Mouse (Mus musculus): ENCODE results near the gene Nrap.

Nrap gene

DNA sequence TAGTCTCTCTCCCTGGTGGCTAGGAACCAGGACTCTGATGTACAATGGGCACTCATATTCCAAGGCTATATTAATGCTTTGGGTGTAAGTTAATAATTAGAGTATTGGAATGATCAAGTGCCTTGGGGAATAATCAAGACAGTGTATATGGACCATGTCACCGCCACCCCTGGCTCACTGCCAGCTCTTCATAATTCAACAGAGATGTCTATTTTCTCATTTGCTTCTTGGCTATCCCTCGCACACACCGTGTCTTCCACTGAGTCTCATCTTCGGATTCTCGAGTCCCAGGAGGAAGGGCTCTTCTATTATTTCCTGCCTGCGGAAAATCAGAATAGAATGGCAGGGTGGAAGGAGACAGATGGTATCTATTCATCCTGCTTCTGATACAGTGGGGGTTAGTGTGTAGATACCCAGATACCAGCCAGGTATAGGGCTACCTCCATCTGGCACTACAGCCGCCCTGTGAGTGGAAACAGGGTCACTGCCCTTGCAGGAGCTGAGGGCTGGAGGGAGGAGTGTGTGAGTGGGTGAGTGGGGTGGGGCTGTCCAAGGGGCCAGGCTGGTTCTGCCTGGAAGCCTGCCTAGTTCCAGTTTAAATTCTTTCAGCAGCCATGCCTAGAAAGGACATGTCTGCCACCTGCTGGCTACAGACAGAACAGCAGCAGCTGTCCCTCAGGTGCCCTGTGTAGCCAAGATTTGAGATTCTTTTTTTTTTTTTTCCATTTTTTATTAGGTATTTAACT lies 95.0 kb downstream of the Nrap start:
- peak; percentile 91 for DNase-seq

DNA sequence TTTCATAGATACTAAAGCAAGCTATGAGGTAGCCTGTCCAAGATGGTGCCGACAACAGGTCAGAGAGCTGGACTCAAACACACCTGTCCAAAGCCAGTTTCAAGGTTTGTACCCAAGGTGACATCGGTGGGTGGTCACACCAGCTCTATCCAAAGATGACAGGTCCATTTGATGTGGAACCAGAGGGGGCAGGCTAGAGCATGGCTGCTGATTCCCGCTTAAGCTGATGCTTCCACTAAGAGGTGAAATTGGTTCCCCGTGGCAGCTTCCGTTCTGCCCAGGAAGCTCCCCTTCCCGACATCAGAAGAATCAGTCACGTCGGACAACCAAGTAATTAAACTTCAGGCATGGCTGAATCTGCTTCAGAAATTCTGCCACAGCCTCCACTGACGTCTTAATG lies 97.5 kb downstream of the Nrap start:
- DNase-seq, result no peak

DNA sequence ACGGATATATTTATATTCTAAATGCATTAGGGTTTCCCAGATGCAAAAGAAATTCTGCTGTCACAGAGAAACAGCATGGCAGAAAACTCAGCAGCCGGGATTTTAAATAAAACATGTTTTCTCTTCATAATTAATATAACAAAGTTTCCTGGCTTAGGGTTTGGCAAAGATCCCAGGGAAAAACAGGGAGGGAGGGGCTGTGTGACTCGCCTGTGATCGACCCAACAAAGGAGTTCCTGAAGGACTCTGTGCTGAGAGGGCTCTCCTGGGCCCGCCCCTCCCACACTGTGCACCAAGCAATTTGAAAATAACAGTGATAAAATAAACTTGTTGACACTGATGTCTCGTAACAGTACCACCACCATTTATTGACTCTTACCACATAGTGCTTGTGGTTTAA lies 97.9 kb downstream of the Nrap start:
- no peak for DNase-seq

DNA sequence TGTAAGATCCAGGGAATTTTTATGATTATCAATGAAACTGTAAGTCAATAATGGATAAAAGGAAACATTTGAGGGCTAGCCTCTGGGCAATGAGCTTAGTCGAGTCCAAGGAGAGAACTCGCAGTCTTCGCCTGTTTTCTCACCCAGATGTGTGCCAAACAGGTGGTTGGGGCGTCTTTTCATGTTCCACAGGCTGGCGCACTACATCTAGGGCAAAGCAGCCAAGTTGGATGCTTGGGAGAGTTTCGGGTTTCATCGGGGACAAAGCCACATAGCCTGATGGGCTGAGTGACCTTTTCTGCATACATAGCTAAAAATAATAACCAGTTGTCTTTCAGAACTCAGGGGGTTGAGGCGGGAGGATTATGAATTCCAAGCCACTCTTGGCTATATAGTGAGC lies 100.2 kb downstream of the Nrap start:
- DNase-seq, result no peak

DNA sequence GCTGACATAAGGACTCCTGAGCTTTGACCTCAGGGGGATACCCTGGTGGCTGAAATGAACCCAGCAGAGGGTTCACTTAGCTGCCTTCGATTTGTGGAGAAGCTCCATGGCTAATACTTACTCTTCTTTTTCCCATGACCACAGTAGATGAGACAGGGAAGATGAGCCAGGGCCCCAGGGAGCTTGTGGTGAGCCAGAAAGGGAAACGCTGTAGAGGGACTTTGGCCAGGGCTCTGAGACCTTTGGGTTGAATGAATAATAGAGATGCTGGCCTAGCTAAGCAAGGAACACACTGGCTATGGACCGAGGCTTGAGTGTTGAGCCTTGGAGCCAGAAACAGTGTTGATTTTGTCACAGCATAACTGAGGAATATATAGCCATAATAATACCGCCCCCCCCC lies 101.4 kb downstream of the Nrap start:
- peak; percentile 67 for DNase-seq

DNA sequence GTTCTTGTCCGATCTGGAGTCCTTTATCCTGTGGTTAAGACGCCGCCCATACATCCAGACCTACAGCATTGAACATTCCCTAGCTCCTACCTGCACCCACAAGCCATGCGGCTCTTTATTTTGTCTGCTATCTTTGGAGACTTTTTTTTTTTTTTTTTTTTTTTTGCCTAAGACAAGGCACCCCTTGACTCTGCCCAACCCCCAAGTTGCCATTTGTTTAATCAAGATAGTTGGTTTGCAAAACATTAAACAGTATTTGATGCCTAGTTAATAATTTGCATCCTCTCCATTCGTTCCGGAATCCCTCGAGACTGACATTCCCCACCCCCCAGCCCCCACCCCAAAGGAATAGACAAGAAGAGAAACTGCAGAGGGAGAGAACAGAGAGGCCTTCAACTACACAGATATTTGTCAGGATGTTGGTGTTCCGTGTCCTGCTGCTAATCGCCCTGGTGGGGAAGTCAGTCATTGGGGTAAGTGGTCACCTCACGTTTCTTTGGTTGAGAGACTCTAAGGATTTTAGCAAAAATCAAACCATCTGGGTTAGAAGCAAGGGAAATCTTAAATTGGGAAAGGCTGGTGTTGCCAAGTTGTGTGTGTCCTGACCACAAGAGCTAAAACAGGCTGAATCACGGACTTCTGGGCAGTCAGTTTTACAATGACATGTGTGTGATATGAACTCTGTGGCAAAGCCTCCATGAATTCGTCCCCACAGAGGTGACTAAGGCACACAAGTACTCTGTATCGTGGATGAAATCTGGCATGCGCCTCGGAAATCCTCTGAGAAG lies 102.1 kb downstream of the Nrap start:
- DNase-seq, result peak; percentile 56

DNA sequence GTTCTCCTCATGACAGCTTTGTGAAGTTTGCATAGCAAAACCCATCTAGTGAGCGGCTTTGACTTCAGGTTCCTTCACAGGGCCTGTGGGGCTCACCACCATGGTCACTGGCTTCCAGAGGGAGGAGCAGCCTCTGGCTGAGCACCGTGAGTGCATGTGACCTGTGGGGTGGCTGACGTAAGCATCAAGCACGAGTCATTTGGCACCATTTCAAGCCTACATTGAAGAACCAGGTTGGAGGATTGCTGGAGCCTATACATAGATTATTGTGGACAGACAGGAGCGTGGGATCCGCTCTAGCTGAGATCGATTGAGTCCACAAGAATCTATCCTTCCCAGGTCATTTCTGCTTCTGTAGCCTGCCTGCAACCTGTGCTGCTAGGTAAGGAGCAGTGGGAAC lies 103.0 kb downstream of the Nrap start, which contains the start of gene Habp2:
Gene Habp2 (plus strand): TSS at position 272 of the 400 bp plus-strand sequence.
- peak; percentile 54 for DNase-seq

DNA sequence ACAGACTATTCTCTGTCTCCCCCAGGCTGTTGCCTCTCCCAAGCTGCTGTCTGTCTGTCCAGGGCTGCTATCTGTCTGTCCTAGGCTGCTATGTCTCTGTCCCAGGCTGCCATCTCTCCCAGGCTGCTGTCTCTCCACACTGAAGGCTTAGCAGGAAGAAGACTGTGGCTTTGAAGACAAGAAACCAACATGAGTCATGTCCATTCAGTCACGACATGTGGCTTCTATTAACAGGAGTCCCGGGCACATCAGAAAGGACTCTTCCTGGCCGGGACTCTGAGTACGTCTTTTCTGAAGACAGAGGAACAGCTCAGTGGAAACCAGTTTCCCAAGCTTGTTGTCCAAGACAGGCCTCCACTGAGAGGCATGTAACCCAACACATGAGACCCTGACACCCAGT lies 104.6 kb downstream of the Nrap start:
- DNase-seq, result no peak

DNA sequence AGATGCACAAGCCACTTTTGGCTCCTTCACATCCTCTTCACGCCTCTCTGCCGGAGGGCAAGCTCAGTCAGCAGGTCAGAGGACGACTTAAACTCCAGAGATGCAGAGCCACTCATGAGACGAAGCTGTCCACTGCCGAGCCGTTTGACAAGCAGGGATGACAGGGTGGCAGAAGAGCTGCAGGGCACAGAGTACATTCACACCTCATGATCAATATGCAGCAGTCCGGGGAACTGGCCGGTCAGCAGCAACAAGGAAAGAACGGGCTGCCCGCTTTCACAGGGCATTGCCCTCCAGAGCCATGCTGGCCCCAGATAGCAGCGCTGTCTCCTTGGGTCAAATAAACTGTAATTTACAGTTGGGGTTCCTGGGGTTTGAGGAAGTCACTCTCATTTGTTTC lies 111.5 kb downstream of the Nrap start:
- DNase-seq, result no peak

DNA sequence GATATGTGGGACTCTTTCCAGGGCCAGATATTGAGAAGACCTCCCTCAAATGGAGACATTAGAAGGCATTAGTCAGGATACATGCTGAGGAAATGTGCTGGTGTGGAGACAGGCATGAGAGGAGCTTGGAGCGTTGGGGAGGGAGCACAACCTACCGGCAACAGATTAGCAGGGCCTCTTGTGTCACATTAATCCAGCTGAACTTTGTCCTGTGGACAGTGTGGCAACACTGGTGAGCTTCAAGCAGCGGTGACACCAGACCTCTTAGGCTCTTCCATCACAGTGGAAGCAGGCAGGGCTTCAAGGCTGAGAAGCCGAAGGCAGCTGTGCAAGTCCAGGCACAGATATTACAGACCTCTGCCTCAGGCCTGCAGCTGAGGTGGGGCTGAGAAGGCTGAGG lies 111.9 kb downstream of the Nrap start:
- DNase-seq, result no peak

DNA sequence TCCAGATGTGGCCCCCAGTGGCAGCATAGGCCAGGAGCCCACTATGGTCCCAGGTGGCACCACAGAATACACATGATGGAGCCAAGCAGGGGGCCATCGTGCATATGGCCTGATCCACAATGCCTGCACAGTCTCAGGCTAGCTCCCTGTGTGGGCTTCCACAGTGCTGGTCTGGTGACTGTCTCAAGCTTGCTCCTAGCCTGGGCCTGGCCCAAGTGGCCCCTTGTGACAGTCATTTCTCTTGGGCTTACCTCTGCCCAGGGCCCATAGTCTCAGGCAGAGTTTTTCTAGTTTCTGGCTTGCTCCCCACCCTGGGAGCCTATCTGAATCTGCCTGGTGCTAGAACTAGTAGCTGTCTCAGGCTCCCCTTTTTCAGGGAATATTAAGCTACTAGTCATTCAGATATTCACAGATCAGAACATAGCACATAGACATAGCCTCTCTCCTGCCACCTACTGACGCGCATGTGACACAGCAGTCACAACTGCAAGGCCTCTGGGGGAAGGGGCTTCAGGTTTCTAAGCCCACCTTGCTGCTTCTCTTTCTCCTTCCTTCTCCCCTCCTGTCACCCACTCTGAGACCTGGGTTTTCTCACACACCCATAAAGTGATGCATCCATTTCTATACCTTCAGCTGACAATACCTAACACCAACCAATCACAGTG lies 112.6 kb downstream of the Nrap start:
- DNase-seq, result no peak

DNA sequence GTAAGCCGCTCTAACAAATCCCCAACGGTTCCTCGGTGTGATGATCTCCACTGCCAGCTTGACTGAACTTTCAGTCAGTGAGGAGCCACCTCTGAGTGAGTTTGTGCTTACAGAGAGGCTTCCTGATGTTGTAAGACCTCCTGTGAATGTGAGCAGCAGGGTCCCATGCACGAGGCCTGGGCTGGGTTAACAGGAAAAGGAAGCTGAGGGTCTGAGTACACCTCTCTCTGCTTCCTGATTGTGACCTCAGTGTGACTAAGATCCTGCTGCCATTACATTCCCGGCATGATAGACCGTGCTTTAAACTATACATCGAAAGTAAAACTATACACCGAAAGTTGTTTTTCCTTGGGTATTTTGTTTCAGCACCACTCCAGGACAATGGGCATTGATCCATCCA lies 117.8 kb downstream of the Nrap start:
- DNase-seq, result no peak

Data from kidney, adult 9 months (tissue).